Mouse (Mus musculus): Measurements from ENCODE around the gene Naa30.

DNA sequence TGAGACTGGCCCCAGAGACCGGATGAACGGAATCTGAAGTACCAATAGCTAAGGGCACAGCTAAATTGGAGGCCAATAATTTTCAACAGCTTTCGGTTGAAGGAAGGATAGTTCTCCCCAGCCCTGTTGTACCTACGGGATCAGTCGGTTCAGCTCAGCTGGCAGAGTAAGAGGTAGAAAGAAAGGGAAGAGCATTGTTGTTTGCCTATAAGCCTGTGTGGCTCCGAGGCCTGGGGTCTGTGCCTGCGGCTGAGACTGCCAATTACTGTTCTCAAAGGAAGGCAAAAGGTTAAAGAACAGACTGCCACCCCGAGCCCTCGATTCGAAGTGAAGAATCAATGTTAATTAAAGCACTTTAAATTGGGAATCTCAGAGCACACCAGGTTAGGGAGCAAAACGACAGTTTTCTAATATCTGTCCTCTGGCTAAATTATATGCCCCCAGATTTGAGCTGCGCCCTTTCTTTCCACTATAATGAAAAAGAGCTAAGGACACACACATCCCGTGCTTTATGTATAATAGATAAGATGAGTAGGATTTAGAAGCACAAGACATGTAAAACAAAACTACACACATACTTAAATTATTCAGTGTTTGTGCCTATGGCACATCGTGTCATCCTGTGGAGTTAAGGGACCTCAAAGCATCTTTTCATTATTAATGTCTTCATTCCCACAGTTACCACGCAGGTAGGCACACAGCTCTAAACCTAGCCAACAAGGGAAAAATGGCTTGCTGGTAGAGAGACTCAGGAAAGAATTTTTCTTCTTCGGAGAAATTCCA lies 13.7 kb upstream of the Naa30 start:
- TF ChIP-seq MAX (IDR thresholded peaks at IDR 0.05; ENCODE audit: low read length) (no peak), CTCF (IDR thresholded peaks at IDR 0.05 in 2 of 3, conservative IDR thresholded peaks at IDR 0.05 in 1 of 3; ENCODE audit: control insufficient read depth in 1 of 3, insufficient read depth in 1 of 3, low read depth in 2 of 3, low read length in 3 of 3, poor library complexity in 1 of 3, severe bottlenecking in 1 of 3) (no peak), POLR2A (IDR thresholded peaks at IDR 0.05; ENCODE audit: control insufficient read depth in 1 of 2, insufficient read depth in 1 of 2, low read depth in 1 of 2, low read length in 2 of 2, poor library complexity in 1 of 2) (no peak), TAL1 (IDR thresholded peaks at IDR 0.05; ENCODE audit: low read length) (no peak)

Data from MEL (cell line).